Mouse (Mus musculus): ENCODE measurements around the gene Pip4k2a.

DNA sequence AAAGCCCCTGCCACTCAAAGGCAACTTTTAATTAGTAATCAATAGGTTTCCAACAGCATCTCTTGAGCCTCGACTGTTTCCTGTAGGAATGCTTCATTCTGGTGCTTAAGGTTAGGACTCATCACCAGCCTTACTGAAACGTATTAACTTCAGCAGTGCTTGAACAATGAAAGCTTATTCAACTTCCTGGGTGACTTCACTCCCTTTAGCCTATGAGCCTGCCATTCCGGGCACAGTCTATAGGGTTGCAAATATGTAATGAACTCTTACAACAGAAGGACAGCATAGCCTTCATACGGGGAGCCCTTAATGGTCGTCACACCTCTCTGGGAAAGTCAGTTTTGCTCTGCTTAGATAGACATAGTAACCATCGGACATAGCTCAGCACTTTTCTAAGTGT, 87.7 kb downstream of the Pip4k2a start:
- no peak for TF ChIP-seq CTCF (conservative IDR thresholded peaks at IDR 0.05; ENCODE audit: insufficient read depth, insufficient read length, low read depth, low read length)
- no peak for TF ChIP-seq POLR2A (IDR thresholded peaks at IDR 0.05; ENCODE audit: low read depth, low read length)
